Mouse (Mus musculus) hindbrain, postnatal 0 days (tissue): ENCODE results near the gene Pick1. TPM values are rescaled to one million over a fixed set of nuclear protein-coding genes. Genes with fewer than 3 reads are reported as not detected.

Source experiments
- ATAC-seq: fragments of 200-750 bp; cut with Nextera tagmentation; 2 replicates; pipeline ENCODE4 v1.8.0; 2017; ENCODE audit warnings: mild to moderate bottlenecking, moderate TSS enrichment, moderate library complexity
- DNase-seq: peaks from one replicate; pipeline ENCODE4 v3.0.0-alpha.2; 2015; ENCODE audit warnings: low spot score
- H3K27ac ChIP-seq: fragments of 300-500 bp; sonication (generic); 2 replicates; pipeline ENCODE4 v1.5.1; 2014; ENCODE audit warnings: mild to moderate bottlenecking
- H3K27me3 ChIP-seq: fragments of 300-500 bp; sonication (generic); 2 replicates; pipeline ENCODE4 v1.6.1; 2014; ENCODE audit warnings: low read length, mixed read lengths; ENCODE audit not compliant: insufficient read depth
- H3K36me3 ChIP-seq: fragments of 300-500 bp; sonication (generic); 2 replicates; pipeline ENCODE4 v1.6.1; 2014; ENCODE audit warnings: low read length, mixed read lengths; ENCODE audit not compliant: insufficient read depth
- H3K4me1 ChIP-seq: fragments of 300-500 bp; sonication (generic); 2 replicates; pipeline ENCODE4 v1.6.1; 2014; ENCODE audit warnings: antibody characterized with exemption, low read length, mixed read lengths; ENCODE audit not compliant: insufficient read depth
- H3K4me2 ChIP-seq: fragments of 300-500 bp; sonication (generic); 2 replicates; pipeline ENCODE4 v1.6.1; 2014; ENCODE audit warnings: low read depth, mild to moderate bottlenecking, low read length, moderate library complexity, mixed read lengths
- H3K4me3 ChIP-seq: fragments of 300-500 bp; sonication (generic); 2 replicates; pipeline ENCODE4 v1.5.1; 2014; ENCODE audit warnings: low read length
- H3K9ac ChIP-seq: fragments of 300-500 bp; sonication (generic); replicated peaks from 2 replicates; pipeline ENCODE4 v1.6.1; 2014; ENCODE audit warnings: mild to moderate bottlenecking, low read length, moderate library complexity, mixed read lengths
- H3K9me3 ChIP-seq: fragments of 300-500 bp; sonication (generic); 2 replicates; pipeline ENCODE4 v1.6.1; 2016; ENCODE audit warnings: low read length, mixed read lengths
- CTCF ChIP-seq: IDR thresholded peaks from 2 replicates; pipeline ENCODE4 v1.5.1; 2016; ENCODE audit warnings: antibody characterized with exemption, control low read depth, low read depth
- WGBS: fragments of 180-500 bp; shearing (Covaris S2); extraction: QIAGEN DNeasy Blood & Tissue Kit; methylation state at CpG from one replicate; pipeline ENCODE4 v1.1.7; 2014; 5-methylcytosine and 5-hydroxymethylcytosine counted together
- polyA plus RNA-seq: library from polyadenylated mRNA; unstranded; fragments of >200 nt; fragmentation: Nextera tagmentation; extraction: Ambion mirVana; gene quantifications from 2 replicates; pipeline ENCODE4 v1.2.1, GENCODE M21; 2015
- total RNA-seq: library from RNA; depleted of rRNA; stranded (reverse); fragments of >200 nt; gene quantifications from 2 replicates; pipeline ENCODE4 v1.2.3, GENCODE M21; 2014

Gene Pick1
- total and polyA plus RNA-seq, 2 experiments from 2014 or later: 59.4 to 67.7 TPM

DNA sequence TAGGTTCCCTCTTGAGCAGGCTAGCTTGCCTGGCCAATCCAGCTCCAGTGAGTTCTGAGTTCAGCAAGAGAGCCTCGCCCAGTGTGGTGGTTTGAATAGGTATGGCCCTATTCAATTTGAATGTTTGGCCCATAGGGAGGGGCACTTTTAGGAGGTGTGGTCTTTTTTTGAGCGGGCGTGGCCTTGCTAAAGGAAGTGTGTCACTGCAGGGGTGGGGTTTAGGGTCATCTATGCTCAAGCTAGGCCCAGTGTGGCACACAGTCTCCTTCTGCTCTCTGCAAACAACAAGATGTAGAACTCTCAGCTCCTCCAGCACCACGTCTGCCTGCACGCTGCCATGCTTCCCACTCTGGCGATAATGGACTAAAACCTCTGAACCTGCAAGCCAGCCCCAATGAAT, 34.8 kb downstream of the Pick1 start:
- H3K9me3 ChIP-seq: no peaks in the 10 kb centered on the region
- WGBS: 94% methylated on average over 6 of the region's 6 CpGs
- no peak overlapping the region for H3K4me3 ChIP-seq

DNA sequence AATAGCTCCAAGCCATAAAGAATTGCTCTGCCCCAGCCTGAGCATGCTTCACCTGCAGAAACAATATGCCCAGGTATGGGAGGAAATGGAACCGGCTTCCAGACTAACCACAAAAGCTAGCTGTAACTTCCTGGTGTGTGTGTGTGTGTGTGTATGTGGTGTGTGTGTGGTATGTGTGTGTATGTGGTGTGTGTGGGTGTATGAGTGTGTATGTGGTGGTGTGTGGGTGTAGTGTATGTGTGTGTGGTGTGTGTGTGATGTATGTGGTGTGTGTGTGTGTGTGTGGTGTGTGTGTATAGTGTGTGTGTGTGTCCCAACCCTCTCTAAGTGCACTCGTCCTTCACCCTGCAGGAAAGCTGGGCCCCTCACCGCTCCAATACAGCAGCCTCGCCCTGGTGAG, 36.4 kb downstream of the Pick1 start:
- Histone ChIP-seq H3K4me1 (peaks cover 12% of the 10 kb centered on the region; the same call in 1 of the 2 replicates), H3K9me3 (no peaks in the 10 kb centered on the region), H3K36me3 (no peaks in the 10 kb centered on the region), H3K27me3 (peaks cover 3% of the 10 kb centered on the region), H3K4me2 (no peak overlapping the region), H3K9ac (no peak overlapping the region), H3K27ac (no peak overlapping the region), H3K4me3 (no peak overlapping the region)
- 58% methylated on average over 4 of the region's 4 CpGs for WGBS
- ATAC-seq (no peak), DNase-seq (no peak)
- no peak for TF ChIP-seq CTCF

More for the DNA sequence above, 34.8 kb downstream of the Pick1 start:
- Histone ChIP-seq H3K9ac (no peak overlapping the region), H3K4me1 (peaks cover 12% of the 10 kb centered on the region; the same call in 1 of the 2 replicates), H3K27ac (no peak overlapping the region), H3K4me2 (no peak overlapping the region), H3K27me3 (peaks cover 7% of the 10 kb centered on the region), H3K36me3 (no peaks in the 10 kb centered on the region)
- DNase-seq (no peak), ATAC-seq (no peak)
- TF ChIP-seq CTCF: no peak

DNA sequence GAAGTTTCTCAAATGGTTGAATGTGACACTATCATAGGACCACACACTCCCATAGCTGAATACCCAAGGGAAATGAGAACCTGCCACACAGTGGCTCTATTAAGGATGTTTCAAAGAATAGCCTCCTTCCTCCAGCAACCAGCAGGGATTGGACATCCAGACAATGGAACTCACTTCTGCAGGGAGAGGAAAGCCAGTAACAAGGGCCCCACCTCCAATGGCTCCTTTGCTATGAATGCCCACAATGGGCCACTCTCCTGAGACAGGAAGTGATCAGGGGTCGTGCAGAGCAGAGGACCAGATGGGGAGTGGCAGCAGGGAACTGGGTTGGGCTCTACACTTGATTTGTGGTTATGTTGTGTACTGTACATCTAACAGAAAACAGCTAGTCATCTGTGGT, 39.5 kb downstream of the Pick1 start:
- no peak for DNase-seq
- no peak overlapping the region for H3K4me3 ChIP-seq
- no peaks in the 10 kb centered on the region for H3K36me3 ChIP-seq
- TF ChIP-seq CTCF: no peak
- H3K27ac ChIP-seq: no peak overlapping the region
- 23% methylated on average over 1 of the region's 1 CpGs for WGBS
- no peaks in the 10 kb centered on the region for H3K9me3 ChIP-seq
- ATAC-seq: no peak
- H3K9ac ChIP-seq: no peak overlapping the region
- no peak overlapping the region for H3K4me2 ChIP-seq
- H3K4me1 ChIP-seq: no peaks in the 10 kb centered on the region
- H3K27me3 ChIP-seq: no peaks in the 10 kb centered on the region; the same call in 1 of the 2 replicates

DNA sequence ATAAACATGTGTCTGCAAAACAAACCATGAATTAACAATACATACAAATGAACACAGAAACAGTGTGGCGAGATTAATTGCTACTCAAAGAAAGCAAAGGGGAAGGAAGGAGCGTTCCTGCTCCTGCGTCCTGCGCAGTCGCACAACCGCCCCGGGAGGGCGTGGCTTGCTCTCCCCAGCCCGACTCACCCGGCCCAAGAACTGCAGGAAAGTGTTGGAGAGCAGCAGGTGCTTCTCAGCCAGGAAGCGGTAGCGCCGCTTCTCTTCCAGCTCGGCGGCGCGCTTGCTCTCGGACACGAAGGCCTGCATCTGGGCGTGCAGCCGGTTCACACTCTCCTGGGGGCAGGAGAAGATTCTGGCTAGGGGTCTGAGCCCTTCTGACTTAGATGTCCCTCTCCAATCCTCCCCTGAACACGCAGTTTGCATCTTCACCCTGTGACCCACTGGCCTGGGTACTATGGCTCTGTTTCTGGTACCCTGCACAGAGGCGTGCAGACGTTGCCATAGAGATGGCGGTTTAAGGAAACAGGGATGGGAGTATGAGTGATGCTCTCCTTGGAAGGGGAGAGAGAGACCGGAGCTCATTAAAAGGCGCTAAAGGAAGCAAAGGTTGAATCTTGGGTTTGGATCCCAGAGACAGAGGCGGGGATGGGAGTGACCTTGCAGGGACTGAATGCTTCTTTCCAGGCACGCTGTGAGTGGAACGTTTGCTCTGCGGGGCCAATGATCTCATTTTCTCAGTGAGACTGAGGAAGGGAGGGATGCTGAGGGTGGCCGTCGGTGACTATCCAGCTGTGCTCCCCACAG, 41.5 kb downstream of the Pick1 start:
- Histone ChIP-seq H3K27ac (no peak overlapping the region), H3K9me3 (no peaks in the 10 kb centered on the region), H3K36me3 (no peaks in the 10 kb centered on the region), H3K9ac (peak overlapping the region; percentile 39), H3K4me3 (peak overlapping the region; percentile 37), H3K4me2 (peak overlapping the region; percentile 62), H3K27me3 (no peaks in the 10 kb centered on the region), H3K4me1 (no peaks in the 10 kb centered on the region)
- peak; percentile 77 for DNase-seq
- WGBS: 1% methylated on average over 33 of the region's 33 CpGs
- TF ChIP-seq CTCF: no peak
- peak; percentile 79; the same call in 1 of the 2 replicates for ATAC-seq

DNA sequence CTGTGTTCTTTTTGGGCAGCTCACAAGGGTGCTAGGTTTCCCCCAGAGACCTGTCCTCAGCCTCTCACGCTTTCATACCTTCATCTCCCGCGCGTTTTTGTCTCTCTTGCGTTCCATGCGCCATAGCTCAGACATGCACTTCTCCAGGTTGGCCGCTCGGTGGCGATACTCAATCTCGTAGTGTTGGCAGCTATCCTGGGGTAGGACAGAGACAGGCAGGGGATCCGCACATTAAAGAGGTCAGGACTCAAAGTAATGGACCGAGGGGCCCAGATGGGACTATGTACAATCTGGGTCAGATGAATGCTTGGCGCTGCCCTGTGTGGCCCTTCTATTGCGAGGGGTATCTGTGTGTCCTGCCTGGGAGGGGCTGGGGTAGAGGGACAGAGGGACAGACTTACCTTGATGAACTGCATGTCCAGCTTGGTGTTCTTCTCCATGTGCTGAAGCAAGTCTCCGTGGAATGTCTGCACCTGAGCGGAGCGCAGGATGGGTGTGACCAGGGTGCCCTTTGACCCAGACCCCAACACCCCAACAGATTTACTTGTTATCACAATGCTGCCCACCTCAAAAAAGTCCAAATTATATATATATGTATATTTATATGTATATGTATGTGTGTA, 42.3 kb downstream of the Pick1 start:
- DNase-seq (peak; percentile 73), ATAC-seq (peak; percentile 25; the same call in 1 of the 2 replicates)
- Histone ChIP-seq H3K27ac (no peak overlapping the region), H3K4me2 (peak overlapping the region; percentile 62), H3K4me3 (peak overlapping the region; percentile 37), H3K36me3 (no peaks in the 10 kb centered on the region), H3K9ac (peak overlapping the region; percentile 39; the same call in 1 of the 2 replicates), H3K9me3 (no peaks in the 10 kb centered on the region), H3K4me1 (no peaks in the 10 kb centered on the region), H3K27me3 (no peaks in the 10 kb centered on the region)
- WGBS: 15% methylated on average over 17 of the region's 17 CpGs
- TF ChIP-seq CTCF: peak; percentile 83

- Histone ChIP-seq H3K27me3 (no peaks in the 10 kb centered on the region), H3K4me2 (no peak overlapping the region), H3K27ac (no peak overlapping the region), H3K4me1 (no peaks in the 10 kb centered on the region), H3K36me3 (no peaks in the 10 kb centered on the region), H3K4me3 (no peak overlapping the region), H3K9me3 (no peaks in the 10 kb centered on the region), H3K9ac (no peak overlapping the region)
- DNase-seq (no peak), ATAC-seq (no peak)
- no peak for TF ChIP-seq CTCF
- 36% methylated on average over 10 of the region's 10 CpGs for WGBS
These were observed 44.0 kb downstream of the Pick1 start for GRCm38 (mm10) chr15:79273020-79273419.
